Comparison of ENCODE assay signal across 23 mouse cellular contexts in genomic region chr3:137741528-137741927, GRCm38 (mm10).
"Had no signal": no experiment of that assay in that cellular context is flagged by ENCODE, and none has a peak within 500 bp of the region (broad histone marks: within the 10 kb centered on the region; RNA-seq: fewer than 3 reads in every experiment).

No protein-coding gene starts in this region.

- H3K9me3 ChIP-seq: heart, embryonic 13.5 days; heart, embryonic 15.5 days; hindbrain, embryonic 13.5 days; hindbrain, embryonic 15.5 days; limb, embryonic 12.5 days; limb, embryonic 15.5 days; liver, embryonic 12.5 days had no signal

- H3K27ac ChIP-seq: heart, adult 2 months; heart, embryonic 13.5 days; heart, embryonic 15.5 days; hindbrain, embryonic 13.5 days; hindbrain, embryonic 15.5 days; hindbrain, postnatal 0 days; limb, embryonic 12.5 days; limb, embryonic 15.5 days; liver, embryonic 12.5 days; liver, embryonic 14.5 days had no signal

- ATAC-seq: forebrain, postnatal 0 days; hindbrain, postnatal 0 days; intestine, embryonic 16.5 days; liver, embryonic 12.5 days had no signal

- H3K36me3 ChIP-seq: heart, embryonic 13.5 days; heart, embryonic 15.5 days; hindbrain, embryonic 13.5 days; hindbrain, embryonic 15.5 days; limb, embryonic 12.5 days; limb, embryonic 15.5 days; liver, embryonic 12.5 days had no signal

- H3K4me2 ChIP-seq: heart, embryonic 11.5 days; heart, embryonic 13.5 days; heart, embryonic 15.5 days; hindbrain, embryonic 13.5 days; hindbrain, embryonic 15.5 days; limb, embryonic 12.5 days; limb, embryonic 15.5 days; liver, embryonic 12.5 days had no signal

- DNase-seq: forebrain, postnatal 0 days; gastrocnemius, postnatal 14 days; gastrocnemius, postnatal 36 days; heart, adult 2 months; heart, postnatal 14 days; heart, postnatal 36 days; kidney, adult 8-10 months; kidney, postnatal 25 days; layer of hippocampus, adult 9-11 months; layer of hippocampus, postnatal 36 days; left cerebral cortex, postnatal 4 days; lung, adult 18-20 months had no signal

- H3K27me3 ChIP-seq: heart, embryonic 13.5 days; heart, embryonic 15.5 days; hindbrain, embryonic 13.5 days; hindbrain, embryonic 15.5 days; limb, embryonic 12.5 days; limb, embryonic 15.5 days; liver, embryonic 12.5 days had no signal

- H3K4me1 ChIP-seq: heart, embryonic 13.5 days; heart, embryonic 15.5 days; limb, embryonic 15.5 days; liver, embryonic 12.5 days had no signal

- H3K9ac ChIP-seq: forebrain, postnatal 0 days; heart, embryonic 13.5 days; heart, embryonic 15.5 days; hindbrain, embryonic 13.5 days; hindbrain, embryonic 15.5 days; limb, embryonic 12.5 days; limb, embryonic 15.5 days; liver, embryonic 12.5 days; liver, embryonic 14.5 days had no signal

- H3K4me3 ChIP-seq: heart, adult 2 months; heart, embryonic 13.5 days; heart, embryonic 15.5 days; hindbrain, embryonic 13.5 days; hindbrain, embryonic 15.5 days; limb, embryonic 12.5 days; limb, embryonic 15.5 days; liver, embryonic 12.5 days had no signal
